Comparison of ENCODE assay signal across 20 mouse cellular contexts in the genomic region with DNA sequence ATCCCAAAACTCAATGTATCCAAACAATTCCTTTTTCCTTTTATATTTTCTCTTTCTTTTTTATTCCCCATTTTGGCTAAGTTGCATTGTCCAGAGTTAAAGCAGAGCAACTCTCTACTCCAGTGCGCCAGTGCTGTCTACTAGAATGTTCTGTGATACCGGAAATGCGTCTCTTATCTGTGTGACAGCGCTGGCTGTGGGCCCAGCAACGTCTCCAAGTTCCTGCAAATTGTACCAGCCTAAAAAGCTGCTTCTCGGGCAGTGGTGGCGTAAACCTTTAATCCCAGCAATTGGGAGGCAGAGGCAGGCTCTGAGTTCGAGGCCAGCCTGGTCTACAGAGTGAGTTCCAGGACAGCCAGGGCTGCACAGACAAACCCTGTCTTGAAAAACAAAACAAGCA. TPM values are rescaled to one million over a fixed set of nuclear protein-coding genes. Genes with fewer than 3 reads are reported as not detected.
DNase-seq lines count a peak whose midpoint lies in the region; TF ChIP-seq lines count a peak whose summit lies in the region.
"Had no signal": no experiment of that assay in that cellular context is flagged by ENCODE, and none has a peak within 500 bp of the region (broad histone marks: within the 10 kb centered on the region; RNA-seq: fewer than 3 reads in every experiment).

No protein-coding gene starts in this region.

- intact Hi-C loops in gastrocnemius, adult 2 months (cut with DNase I) = no loop called here

- H3K79me2 ChIP-seq in MEL (ENCODE audit: control insufficient read depth, insufficient read depth, low read length, poor library complexity) = no peaks in the 10 kb centered on the region

- no peak for DNase-seq in gastrocnemius, adult 2 months
- no peak for DNase-seq in gastrocnemius, adult 18-20 months (ENCODE audit: low spot score)
- DNase-seq in kidney, adult 9 months = peak; percentile 5
- no peak for DNase-seq in kidney, adult 11 months
- peak; percentile 85 for DNase-seq in MEL (ENCODE audit: low read depth, low spot score)
- peak; percentile 14 to 18 for DNase-seq in kidney, postnatal 4 days
- no peak for DNase-seq in cerebellum, postnatal 10 days
- no peak for DNase-seq in cerebellum, adult 18-20 months
- DNase-seq: cerebellum, adult 2 months; thymus, postnatal 14 days had no signal

- no peak for TF ChIP-seq RAD21 in MEL (IDR thresholded peaks at IDR 0.05; ENCODE audit: low read depth, low read length)

- peak; percentile 59 to 68 for TF ChIP-seq EP300 in MEL (IDR thresholded peaks at IDR 0.05; ENCODE audit: low read depth in 1 of 2, low read length in 2 of 2)

- no peak for TF ChIP-seq POLR2A in MEL (IDR thresholded peaks at IDR 0.05; ENCODE audit: control insufficient read depth in 1 of 2, insufficient read depth in 1 of 2, low read depth in 1 of 2, low read length in 2 of 2, poor library complexity in 1 of 2)

- no peak overlapping the region for H3K9ac ChIP-seq in MEL (ENCODE audit: control insufficient read depth, low read depth, low read length, poor library complexity, severe bottlenecking)
- H3K9ac ChIP-seq: embryonic facial prominence, embryonic 12.5 days; forebrain, embryonic 13.5 days; heart, embryonic 15.5 days; hindbrain, embryonic 14.5 days; limb, embryonic 13.5 days; liver, embryonic 14.5 days; midbrain, embryonic 13.5 days; neural tube, embryonic 12.5 days had no signal

- H3K36me3 ChIP-seq in MEL (ENCODE audit: control insufficient read depth in 1 of 2, insufficient read depth in 2 of 2, low read length in 2 of 2) = peaks cover 0 to 3% of the 10 kb centered on the region in 2 experiments; a peak in 2 of 4 replicates
- H3K36me3 ChIP-seq: embryonic facial prominence, embryonic 12.5 days; G1E; heart, embryonic 15.5 days; limb, embryonic 13.5 days; midbrain, embryonic 13.5 days; neural tube, embryonic 12.5 days had no signal

- H3K27me3 ChIP-seq in MEL (ENCODE audit: control insufficient read depth in 1 of 2, insufficient read depth in 2 of 2, low read length in 2 of 2) = no peaks in the 10 kb centered on the region; a peak in 1 of 4 replicates
- H3K27me3 ChIP-seq: embryonic facial prominence, embryonic 12.5 days; forebrain, embryonic 13.5 days; heart, embryonic 15.5 days; limb, embryonic 13.5 days; midbrain, embryonic 13.5 days; neural tube, embryonic 12.5 days had no signal

- peaks cover 5 to 8% of the 10 kb centered on the region in 2 experiments for H3K4me1 ChIP-seq in MEL (ENCODE audit: control insufficient read depth in 1 of 2, insufficient read depth in 2 of 2, low read length in 2 of 2)
- H3K4me1 ChIP-seq: embryonic facial prominence, embryonic 12.5 days; forebrain, embryonic 13.5 days; midbrain, embryonic 13.5 days; neural tube, embryonic 12.5 days had no signal

- H3K9me3 ChIP-seq in MEL (replicated peaks; ENCODE audit: insufficient read depth, low read length) = no peaks in the 10 kb centered on the region
- H3K9me3 ChIP-seq: embryonic facial prominence, embryonic 12.5 days; forebrain, embryonic 13.5 days; G1E; heart, embryonic 15.5 days; limb, embryonic 13.5 days; midbrain, embryonic 13.5 days; neural tube, embryonic 12.5 days had no signal

- no peak overlapping the region for H3K4me3 ChIP-seq in gastrocnemius, adult 2 months
- H3K4me3 ChIP-seq in MEL (ENCODE audit: control insufficient read depth in 1 of 2, insufficient read depth in 1 of 2, low read depth in 2 of 2, low read length in 2 of 2) = peak overlapping the region in 1 of 2 experiments; percentile 26; a peak in 1 of 4 replicates
- H3K4me3 ChIP-seq: embryonic facial prominence, embryonic 12.5 days; erythroblast, embryonic 14.5 days; forebrain, embryonic 13.5 days; heart, embryonic 15.5 days; limb, embryonic 13.5 days; midbrain, embryonic 13.5 days; neural tube, embryonic 12.5 days had no signal

- no peak for TF ChIP-seq CTCF in gastrocnemius, adult 2 months (IDR thresholded peaks at IDR 0.05)
- no peak for TF ChIP-seq CTCF in MEL (IDR thresholded peaks at IDR 0.05 in 2 of 3, conservative IDR thresholded peaks at IDR 0.05 in 1 of 3; ENCODE audit: control insufficient read depth in 1 of 3, insufficient read depth in 1 of 3, low read depth in 2 of 3, low read length in 3 of 3, poor library complexity in 1 of 3, severe bottlenecking in 1 of 3)

- H3K27ac ChIP-seq in gastrocnemius, adult 2 months = peak overlapping the region; percentile 57
- no peak overlapping the region for H3K27ac ChIP-seq in MEL (ENCODE audit: control insufficient read depth, low read depth, low read length)
- H3K27ac ChIP-seq: embryonic facial prominence, embryonic 12.5 days; forebrain, embryonic 13.5 days; heart, embryonic 15.5 days; hindbrain, embryonic 14.5 days; limb, embryonic 13.5 days; liver, embryonic 14.5 days; midbrain, embryonic 13.5 days; neural tube, embryonic 12.5 days had no signal

TF ChIP-seq in MEL, 35 proteins besides CTCF, POLR2A, EP300 and RAD21:
- TF ChIP-seq UBTF (IDR thresholded peaks at IDR 0.05; ENCODE audit: borderline replicate concordance, insufficient read depth, low read depth, low read length) (no peak), ZNF384 (IDR thresholded peaks at IDR 0.05; ENCODE audit: low read depth, low read length) (0 out of 2 replicates have a peak, but pooled peaks have one; percentile 13), SMC3 (IDR thresholded peaks at IDR 0.05; ENCODE audit: low read depth, low read length) (no peak), ELF1 (IDR thresholded peaks at IDR 0.05; ENCODE audit: low read depth, low read length) (peak; percentile 54; the same call in 1 of the 2 replicates), ETS1 (IDR thresholded peaks at IDR 0.05; ENCODE audit: low read depth, low read length) (peak; percentile 48), CHD1 (IDR thresholded peaks at IDR 0.05; ENCODE audit: low read depth, low read length) (no peak), SIN3A (IDR thresholded peaks at IDR 0.05; ENCODE audit: low read length) (peak; percentile 36; the same call in 1 of the 2 replicates), ZC3H11A (IDR thresholded peaks at IDR 0.05; ENCODE audit: low read depth, low read length) (no peak), RCOR1 (IDR thresholded peaks at IDR 0.05; ENCODE audit: low read depth, low read length) (peak; percentile 63; the same call in 1 of the 2 replicates), NRF1 (IDR thresholded peaks at IDR 0.05; ENCODE audit: insufficient read depth, low read depth, low read length, poor library complexity, severe bottlenecking) (no peak), GATA1 (IDR thresholded peaks at IDR 0.05; ENCODE audit: low read depth, low read length) (peak; percentile 88), MYB (IDR thresholded peaks at IDR 0.05; ENCODE audit: low read depth, low read length) (peak; percentile 35; the same call in 1 of the 2 replicates)

RNA-seq across cellular contexts. Expression of a gene that starts 59.4 kb away (rescaled TPM):
- total RNA-seq in gastrocnemius, adult 2 months (2021) = 10 to 100 TPM in 1 of 2 experiments, 1 to 10 TPM in 1; 8.1 to 11.0 TPM
- total RNA-seq in gastrocnemius, adult 18-20 months (2021) = 1 to 10 TPM; 8.7 to 9.2 TPM
- 30.0 and 34.4 TPM in 2 replicates for total RNA-seq in MEL (2012; rRNA removed)
- 10 to 100 TPM in 1 of 2 experiments, not detected in 1; 77.0 TPM for polyA plus RNA-seq in MEL (2012; ENCODE audit: insufficient read depth in 1 of 2, insufficient read length in 2 of 2, low read depth in 1 of 2, low replicate concordance in 2 of 2, missing spikeins in 1 of 2)

Comparison
In these comparisons a context has a peak if more than half of its experiments do, and no peak if none do; other contexts are left out.
1. DNase-seq: peak in kidney, adult 9 months (single experiment), MEL (single experiment) and kidney, postnatal 4 days (2 of 2); none in gastrocnemius, adult 2 months (single experiment), gastrocnemius, adult 18-20 months (single experiment), kidney, adult 11 months (single experiment), cerebellum, postnatal 10 days (0 of 2) and cerebellum, adult 18-20 months (0 of 2).